Mouse (Mus musculus) liver, embryonic 11.5 days (tissue): Measurements from ENCODE around the gene Fdx1l. TPM values are rescaled to one million over a fixed set of nuclear protein-coding genes. Genes with fewer than 3 reads are reported as not detected.
A peak's percentile ranks its signal among the peaks of the same experiment; 100 is the strongest.

ENCODE experiments used
- ATAC-seq: fragments of 200-750 bp; cut with Nextera tagmentation; replicated peaks from 2 replicates; pipeline ENCODE4 v1.8.0; 2017; ENCODE audit warnings: moderate number of reproducible peaks, mild to moderate bottlenecking, moderate TSS enrichment, moderate library complexity; ENCODE audit not compliant: low FRiP score
- DNase-seq: peaks from one replicate; pipeline ENCODE4 v3.0.0-alpha.2; 2017; ENCODE audit warnings: low spot score
- H3K27ac ChIP-seq: fragments of 300-500 bp; sonication (generic); 2 replicates; pipeline ENCODE4 v1.5.1; 2014; ENCODE audit warnings: mild to moderate bottlenecking, low read depth, low read length, control low read depth
- H3K27me3 ChIP-seq: fragments of 300-500 bp; sonication (generic); replicated peaks from 2 replicates; pipeline ENCODE4 v1.6.1; 2014; ENCODE audit warnings: low read length, mixed read lengths; ENCODE audit not compliant: control insufficient read depth, insufficient read depth
- H3K36me3 ChIP-seq: fragments of 300-500 bp; sonication (generic); 2 replicates; pipeline ENCODE4 v1.6.1; 2014; ENCODE audit warnings: mild to moderate bottlenecking, low read length, moderate library complexity, mixed read lengths; ENCODE audit not compliant: control insufficient read depth, insufficient read depth
- H3K4me1 ChIP-seq: fragments of 300-500 bp; sonication (generic); replicated peaks from 2 replicates; pipeline ENCODE4 v1.6.1; 2014; ENCODE audit warnings: low read length, mixed read lengths; ENCODE audit not compliant: control insufficient read depth, insufficient read depth
- H3K4me2 ChIP-seq: fragments of 300-500 bp; sonication (generic); 2 replicates; pipeline ENCODE4 v1.6.1; 2014; ENCODE audit warnings: mild to moderate bottlenecking, control low read depth, moderate library complexity
- H3K4me3 ChIP-seq: fragments of 300-500 bp; sonication (generic); 2 replicates; pipeline ENCODE4 v1.5.1; 2014; ENCODE audit warnings: low read depth, low read length, control low read depth
- H3K9ac ChIP-seq: fragments of 300-500 bp; sonication (generic); 2 replicates; pipeline ENCODE4 v1.6.1; 2014; ENCODE audit warnings: low read depth, low read length, control low read depth
- H3K9me3 ChIP-seq: fragments of 300-500 bp; sonication (generic); 2 replicates; pipeline ENCODE4 v1.6.1; 2016; ENCODE audit warnings: low read length, inconsistent platforms, mixed read lengths; ENCODE audit not compliant: control insufficient read depth
- WGBS: fragments of 180-500 bp; shearing (Covaris S2); extraction: QIAGEN DNeasy Blood & Tissue Kit; methylation state at CpG from one replicate; pipeline ENCODE4 v1.1.7; 2014; 5-methylcytosine and 5-hydroxymethylcytosine counted together
- polyA plus RNA-seq: library from polyadenylated mRNA; unstranded; fragments of >200 nt; fragmentation: Nextera tagmentation; extraction: Ambion mirVana; gene quantifications from 2 replicates; pipeline ENCODE4 v1.2.1, GENCODE M21; 2014

The Fdx1l gene
- polyA plus RNA-seq, 1 experiment from 2014 or later: 74.9 TPM

DNA sequence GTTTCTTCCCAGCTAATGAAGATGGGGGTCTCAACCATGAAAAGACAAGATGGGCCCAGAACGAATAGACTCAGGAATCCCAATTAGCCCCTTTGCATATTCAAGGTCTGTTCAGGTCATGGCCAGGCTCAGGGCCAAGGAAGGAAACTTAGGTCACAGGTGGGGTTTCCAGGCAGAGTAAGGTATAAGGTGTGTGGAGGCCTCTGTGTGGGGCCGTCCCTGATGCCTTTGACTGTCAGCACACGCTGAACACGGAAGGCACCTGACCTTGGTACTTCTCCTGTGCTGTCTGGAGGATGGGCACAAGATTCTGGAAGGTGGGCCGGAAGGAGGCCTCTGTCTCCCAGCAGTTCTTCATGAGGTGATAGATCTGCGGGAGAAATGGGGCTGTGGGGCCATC is 31.4 kb upstream of the Fdx1l start:
- no peak for ATAC-seq
- Histone ChIP-seq H3K4me3 (no peak overlapping the region), H3K27me3 (no peaks in the 10 kb centered on the region), H3K27ac (no peak overlapping the region), H3K4me1 (peaks cover 29% of the 10 kb centered on the region), H3K9ac (no peak overlapping the region), H3K4me2 (no peak overlapping the region), H3K36me3 (no peaks in the 10 kb centered on the region), H3K9me3 (no peaks in the 10 kb centered on the region)
- WGBS: 86% methylated on average over 6 of the region's 6 CpGs
- no peak for DNase-seq

DNA sequence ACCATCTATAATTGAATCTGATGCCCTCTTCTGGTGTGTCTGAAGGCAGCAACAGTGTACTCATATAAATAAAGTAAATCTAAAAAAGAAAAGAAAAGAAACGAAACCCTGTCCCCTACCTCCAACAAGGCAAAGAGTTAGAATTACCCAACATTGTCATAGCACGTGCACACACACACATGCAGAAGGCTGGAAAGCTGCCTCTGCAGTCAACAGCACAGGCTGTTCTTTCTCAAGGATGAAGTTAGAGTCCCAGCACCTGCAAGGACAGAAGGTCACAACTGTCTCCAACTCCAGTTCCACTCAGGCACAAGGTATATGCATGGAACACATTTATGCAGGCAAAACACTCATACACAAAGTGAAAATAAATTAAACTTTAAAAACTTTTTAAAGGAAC is 28.7 kb upstream of the Fdx1l start:
- Histone ChIP-seq H3K9me3 (no peaks in the 10 kb centered on the region), H3K27ac (no peak overlapping the region), H3K4me1 (peaks cover 28% of the 10 kb centered on the region), H3K27me3 (no peaks in the 10 kb centered on the region), H3K36me3 (no peaks in the 10 kb centered on the region), H3K4me2 (no peak overlapping the region), H3K9ac (no peak overlapping the region), H3K4me3 (no peak overlapping the region)
- ATAC-seq: no peak
- 87% methylated on average over 2 of the region's 2 CpGs for WGBS
- DNase-seq: no peak

DNA sequence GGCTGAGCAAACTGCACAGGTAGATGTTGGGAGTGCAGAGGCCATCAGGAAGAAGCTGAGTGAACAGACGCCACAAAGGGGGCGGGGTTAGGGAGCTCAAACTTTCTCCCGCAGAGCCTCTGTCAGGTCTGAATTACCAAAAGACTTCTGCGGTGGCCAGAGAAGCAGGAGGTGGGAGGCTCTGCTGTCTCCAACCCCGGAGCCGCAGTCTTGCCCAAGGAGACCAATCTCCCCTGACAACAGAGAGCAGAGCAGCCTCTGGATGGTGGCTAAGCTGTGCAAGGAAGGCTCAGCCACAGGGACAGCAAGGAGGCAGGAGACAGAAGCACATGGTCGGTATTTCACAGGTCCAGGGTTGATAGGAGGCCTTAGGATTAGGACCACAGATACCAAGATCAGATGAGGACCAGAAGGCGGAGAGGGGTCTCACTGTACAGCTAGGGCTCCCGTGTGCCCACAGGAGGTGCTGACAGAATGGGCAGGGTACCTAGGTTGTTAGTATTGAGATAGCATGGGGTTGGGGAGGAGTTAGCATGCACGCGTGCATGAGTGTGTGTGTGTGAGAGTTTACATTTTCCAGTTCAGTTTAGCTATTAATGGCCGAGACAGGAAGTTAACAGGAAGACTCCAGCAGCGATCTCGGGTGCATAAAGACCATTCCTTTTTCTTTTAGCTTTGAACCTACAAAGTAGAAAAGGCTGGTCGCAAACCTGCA is 27.2 kb upstream of the Fdx1l start:
- Histone ChIP-seq H3K9me3 (no peaks in the 10 kb centered on the region), H3K4me3 (no peak overlapping the region), H3K27me3 (no peaks in the 10 kb centered on the region), H3K4me1 (peaks cover 19% of the 10 kb centered on the region), H3K4me2 (peak overlapping the region; percentile 36), H3K27ac (no peak overlapping the region), H3K9ac (peak overlapping the region; percentile 52; the same call in 1 of the 2 replicates), H3K36me3 (no peaks in the 10 kb centered on the region)
- ATAC-seq: 0 out of 2 replicates have a peak, but pooled peaks have one; percentile 20
- 36% methylated on average over 15 of the region's 15 CpGs for WGBS
- no peak for DNase-seq

DNA sequence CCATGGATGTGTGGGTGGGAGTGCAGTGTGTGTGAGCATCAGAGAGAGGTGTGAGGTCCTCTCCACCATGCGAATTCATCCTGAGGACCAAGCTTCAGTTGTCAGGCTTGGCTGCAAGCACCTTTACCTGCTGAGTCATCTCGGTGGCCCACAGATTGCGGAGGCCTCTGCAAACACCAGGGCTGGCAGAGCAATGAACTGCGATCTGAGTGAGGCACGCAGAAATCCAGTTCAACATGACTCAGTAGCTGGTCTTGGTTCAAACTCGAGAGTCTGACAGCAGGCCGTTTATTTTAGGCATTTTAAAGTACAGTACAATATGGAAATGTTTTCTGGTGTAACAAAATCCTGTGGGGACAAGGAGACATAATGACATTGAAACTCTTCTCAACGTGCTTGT is 24.4 kb upstream of the Fdx1l start:
- no peak overlapping the region for H3K4me3 ChIP-seq
- no peaks in the 10 kb centered on the region for H3K9me3 ChIP-seq
- no peak overlapping the region for H3K4me2 ChIP-seq
- ATAC-seq (no peak), DNase-seq (no peak)
- peaks cover 14% of the 10 kb centered on the region for H3K4me1 ChIP-seq
- no peaks in the 10 kb centered on the region for H3K36me3 ChIP-seq
- no peaks in the 10 kb centered on the region for H3K27me3 ChIP-seq
- whole genome bisulfite sequencing: 61% methylated on average over 8 of the region's 8 CpGs
- H3K9ac ChIP-seq: 0 out of 2 replicates have a peak overlapping the region, but pooled peaks have one; percentile 22
- H3K27ac ChIP-seq: no peak overlapping the region

DNA sequence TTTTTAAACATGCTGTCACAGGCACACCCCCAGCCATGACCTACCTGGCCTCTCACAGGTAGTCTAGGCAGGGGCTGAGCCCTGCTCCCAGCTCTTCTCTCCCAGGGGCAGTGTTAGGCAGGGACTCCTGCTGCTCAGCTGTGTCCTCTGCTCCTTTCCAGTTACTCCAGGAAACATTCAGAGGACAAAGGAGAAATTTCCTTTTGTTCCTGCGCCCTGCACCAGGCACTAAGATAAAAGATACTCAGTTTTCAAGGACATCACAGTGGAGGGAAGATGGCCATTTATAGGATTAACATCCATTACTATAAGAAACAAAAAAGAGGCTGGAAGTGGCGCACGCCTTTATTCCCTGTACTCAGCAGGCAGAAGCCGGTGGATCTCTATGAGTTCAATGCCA is 22.5 kb upstream of the Fdx1l start:
- H3K27ac ChIP-seq: no peak overlapping the region
- H3K4me2 ChIP-seq: no peak overlapping the region
- no peak overlapping the region for H3K9ac ChIP-seq
- H3K4me3 ChIP-seq: no peak overlapping the region
- 89% methylated on average over 4 of the region's 4 CpGs for WGBS
- no peaks in the 10 kb centered on the region for H3K9me3 ChIP-seq
- DNase-seq: no peak
- ATAC-seq: no peak
- H3K36me3 ChIP-seq: no peaks in the 10 kb centered on the region
- H3K4me1 ChIP-seq: peaks cover 18% of the 10 kb centered on the region
- no peaks in the 10 kb centered on the region for H3K27me3 ChIP-seq

DNA sequence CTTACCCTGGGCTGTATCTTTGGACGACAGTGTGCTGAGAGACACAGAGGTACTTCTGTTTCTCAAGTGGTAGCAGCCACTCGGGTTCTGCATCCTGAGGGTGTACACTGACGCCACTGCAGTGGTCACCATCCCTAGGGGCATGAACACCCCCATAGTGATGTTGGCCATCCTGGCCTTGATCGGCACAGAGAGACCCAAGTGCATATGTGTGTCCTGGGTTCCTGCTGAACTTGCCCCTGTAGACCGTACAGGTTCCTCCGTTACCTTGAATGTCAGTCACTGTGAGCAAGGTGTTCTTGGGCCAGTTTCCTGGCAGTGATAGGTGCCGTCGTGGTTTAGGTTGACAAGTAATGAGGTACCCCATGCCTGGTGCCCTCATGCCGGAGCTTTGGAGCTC is 20.0 kb upstream of the Fdx1l start:
- no peak overlapping the region for H3K9ac ChIP-seq
- H3K27me3 ChIP-seq: no peaks in the 10 kb centered on the region
- H3K9me3 ChIP-seq: no peaks in the 10 kb centered on the region
- no peak overlapping the region for H3K4me3 ChIP-seq
- H3K36me3 ChIP-seq: peaks cover 12% of the 10 kb centered on the region; the same call in 1 of the 2 replicates
- ATAC-seq (no peak), DNase-seq (no peak)
- H3K27ac ChIP-seq: no peak overlapping the region
- peaks cover 25% of the 10 kb centered on the region for H3K4me1 ChIP-seq
- no peak overlapping the region for H3K4me2 ChIP-seq
- WGBS: 93% methylated on average over 9 of the region's 9 CpGs

DNA sequence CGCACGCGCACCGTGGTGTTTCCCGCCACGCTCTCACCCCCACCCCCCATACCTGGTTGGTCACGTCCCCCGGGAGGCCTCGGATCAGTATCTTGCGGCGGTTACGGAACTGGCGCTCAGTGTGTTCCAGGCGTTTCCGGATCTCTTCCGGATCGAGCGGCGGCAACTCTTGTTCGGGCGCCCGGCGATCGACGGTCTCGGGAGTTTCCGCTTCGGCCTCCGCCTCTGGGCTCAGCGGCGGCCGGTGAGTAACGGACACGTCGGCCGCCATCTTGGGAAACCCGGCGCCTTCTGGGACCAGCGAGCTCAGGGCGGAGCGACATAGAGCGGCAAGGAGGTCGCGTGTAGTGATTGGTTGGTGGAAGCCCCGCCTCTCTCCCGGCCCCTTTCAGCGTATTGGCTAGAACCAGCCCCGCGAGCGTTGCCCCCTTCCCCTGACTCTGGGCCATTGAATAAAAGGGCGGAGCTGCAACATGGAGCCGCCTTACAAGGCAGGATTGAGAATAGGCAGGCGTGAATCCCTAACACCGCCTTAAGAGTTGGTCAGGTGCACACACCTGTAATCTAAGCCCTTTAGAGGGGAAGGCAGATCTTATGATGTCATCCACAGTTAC is 18.4 kb upstream of the Fdx1l start, which contains the start of the genes Gm38431 and Raver1:
Gm38431 (minus strand) TSS at position 291 of the 614 bp plus-strand sequence.
Raver1 (minus strand) TSS at position 302 of the 614 bp plus-strand sequence.
- Histone ChIP-seq H3K4me3 (peak within 1 kb of the TSS; percentile 73), H3K9me3 (no peaks in the 10 kb centered on the region), H3K4me1 (peaks cover 18% of the 10 kb centered on the region), H3K27ac (peak within 1 kb of the TSS; percentile 65), H3K36me3 (peaks cover 22% of the 10 kb centered on the region), H3K4me2 (peak within 1 kb of the TSS; percentile 95), H3K27me3 (no peaks in the 10 kb centered on the region), H3K9ac (peak within 1 kb of the TSS; percentile 65)
- under 1% methylated on average over 54 of the region's 54 CpGs for WGBS
- peak; percentile 99 for ATAC-seq
- peak; percentile 96 for DNase-seq

DNA sequence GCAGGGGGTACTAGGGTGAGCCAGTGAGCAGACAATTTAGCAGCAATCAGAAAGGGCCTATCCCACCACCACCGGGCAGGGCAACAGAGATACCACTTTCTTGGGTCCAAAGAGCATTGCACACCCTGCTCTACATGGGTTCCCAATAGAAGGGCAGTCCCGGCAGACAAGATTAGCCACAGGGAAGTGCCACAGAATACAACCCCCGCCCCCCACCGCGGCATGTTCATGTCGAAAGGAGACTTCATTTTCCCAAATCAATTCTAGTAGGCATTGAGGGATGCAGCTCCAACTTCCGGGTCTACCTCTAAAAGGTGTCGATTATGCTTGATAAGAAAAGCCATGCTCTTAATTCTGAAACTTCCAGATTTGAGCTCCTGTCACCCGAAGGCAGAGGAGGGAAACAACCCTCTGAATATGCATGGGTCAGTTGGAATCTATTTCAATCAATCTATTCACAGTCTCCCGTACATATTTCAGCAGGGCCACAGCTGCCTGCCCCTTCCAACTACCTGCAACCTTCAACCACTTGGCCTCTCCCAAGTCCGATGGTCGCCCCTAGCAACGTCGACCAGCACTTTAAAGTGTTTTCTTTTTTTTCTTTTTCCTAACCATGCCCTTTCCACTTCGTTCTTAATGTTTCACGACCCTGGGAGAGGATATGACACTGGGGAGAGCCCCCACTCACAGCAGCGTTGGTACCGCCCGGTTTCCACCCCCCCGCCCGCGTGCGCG is 17.7 kb upstream of the Fdx1l start:
- Histone ChIP-seq H3K9me3 (no peaks in the 10 kb centered on the region), H3K4me1 (peaks cover 22% of the 10 kb centered on the region), H3K4me3 (peak overlapping the region; percentile 73), H3K27ac (peak overlapping the region; percentile 65), H3K36me3 (peaks cover 28% of the 10 kb centered on the region), H3K9ac (peak overlapping the region; percentile 64), H3K27me3 (no peaks in the 10 kb centered on the region), H3K4me2 (peak overlapping the region; percentile 95)
- WGBS: 2% methylated on average over 24 of the region's 24 CpGs
- DNase-seq (no peak), ATAC-seq (peak; percentile 11)
